Mouse (Mus musculus): Measurements from ENCODE around the gene Tnfrsf8. TPM values are rescaled to one million over a fixed set of nuclear protein-coding genes. Genes with fewer than 3 reads are reported as not detected.

Tnfrsf8 gene
- polyA plus RNA-seq, 1 experiment: 1.5 TPM

GRCm38 (mm10) chr4:145219240-145219985, 95.6 kb downstream of the Tnfrsf8 start:
- Histone ChIP-seq H3K4me1 (ENCODE audit: control insufficient read depth, insufficient read depth, low read length) (peaks cover 3% of the 10 kb centered on the region; the same call in 1 of the 2 replicates), H3K27ac (ENCODE audit: control insufficient read depth, insufficient read depth, low read depth, low read length) (no peak overlapping the region), H3K27me3 (ENCODE audit: control insufficient read depth, insufficient read depth, low read length) (no peaks in the 10 kb centered on the region), H3K4me3 (ENCODE audit: control insufficient read depth, low read depth, low read length) (no peak overlapping the region), H3K36me3 (ENCODE audit: control insufficient read depth, insufficient read depth, low read length) (no peaks in the 10 kb centered on the region)
- 0 out of 2 replicates have a peak, but pooled peaks have one; percentile 19 for TF ChIP-seq CTCF (IDR thresholded peaks at IDR 0.05; ENCODE audit: control insufficient read depth, insufficient read depth, insufficient replicate concordance, low read depth, low read length)
- no peak for TF ChIP-seq POLR2A (IDR thresholded peaks at IDR 0.05; ENCODE audit: control insufficient read depth, low read depth, low read length)

- TF ChIP-seq CTCF (IDR thresholded peaks at IDR 0.05; ENCODE audit: control insufficient read depth, insufficient read depth, insufficient replicate concordance, low read depth, low read length) (no peak), POLR2A (IDR thresholded peaks at IDR 0.05; ENCODE audit: control insufficient read depth, low read depth, low read length) (no peak)
- Histone ChIP-seq H3K4me3 (ENCODE audit: control insufficient read depth, low read depth, low read length) (no peak overlapping the region), H3K4me1 (ENCODE audit: control insufficient read depth, insufficient read depth, low read length) (peaks cover 6% of the 10 kb centered on the region), H3K27ac (ENCODE audit: control insufficient read depth, insufficient read depth, low read depth, low read length) (no peak overlapping the region), H3K27me3 (ENCODE audit: control insufficient read depth, insufficient read depth, low read length) (no peaks in the 10 kb centered on the region), H3K36me3 (ENCODE audit: control insufficient read depth, insufficient read depth, low read length) (no peaks in the 10 kb centered on the region)
Observed at GRCm38 (mm10) chr4:145217837-145218236, 97.1 kb downstream of the Tnfrsf8 start.

Other genes starting within 250 kb of the Tnfrsf8 start
- 6.0 and 7.3 TPM in 2 replicates for gene Vps13d, start 120.2 kb downstream of the Tnfrsf8 start, polyA plus RNA-seq (2012; rRNA removed)
- 0.96 and 1.0 TPM in 2 replicates for gene Tnfrsf1b, start 68.3 kb downstream of the Tnfrsf8 start, polyA plus RNA-seq (2012; rRNA removed)
- gene Zfp990, start 195.6 kb upstream of the Tnfrsf8 start, polyA plus RNA-seq (2012; rRNA removed): 1.6 TPM in 1 of 2 replicates, not detected in the other